Mouse (Mus musculus): Measurements from ENCODE around the gene Six2.

GRCm38 (mm10) chr17:85681741-85682140 lies 6.3 kb downstream of the Six2 start:
- TF ChIP-seq POLR2A (IDR thresholded peaks at IDR 0.05; ENCODE audit: borderline replicate concordance, extremely low read depth, low read depth, low read length) (no peak), CTCF (IDR thresholded peaks at IDR 0.05; ENCODE audit: insufficient read depth, low read length) (no peak)
